Mouse (Mus musculus): Measurements from ENCODE around the gene Ptpn6. TPM values are rescaled to one million over a fixed set of nuclear protein-coding genes. Genes with fewer than 3 reads are reported as not detected.

Gene Ptpn6
- total RNA-seq, 2 experiments from 2014 or later, result 0.61 to 0.87 TPM

DNA sequence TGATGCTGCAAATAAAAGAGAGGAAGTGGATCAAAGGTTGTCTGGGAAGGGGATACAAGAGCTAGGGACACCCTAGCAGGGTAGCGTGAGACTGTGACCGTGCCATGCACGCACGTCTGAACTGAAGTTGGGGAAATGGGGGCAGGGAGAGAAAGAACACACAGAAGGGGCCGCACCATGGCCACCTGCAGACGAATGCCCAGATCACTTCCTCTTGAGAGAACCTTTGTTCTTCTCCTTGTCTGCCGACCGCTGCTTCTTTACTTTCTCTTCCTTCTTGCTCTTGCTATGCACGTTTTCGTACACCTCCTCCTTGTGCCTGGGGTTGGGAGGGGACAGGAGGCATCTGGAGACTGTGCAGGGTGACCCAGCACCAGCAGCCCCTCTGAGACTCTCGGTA is 17.6 kb downstream of the Ptpn6 start:
- DNase-seq, result no peak
- no peak overlapping the region for H3K27ac ChIP-seq
- intact Hi-C loops (cut with DNase I), result no loop called here
- no peak overlapping the region for H3K4me3 ChIP-seq
- no peak for TF ChIP-seq CTCF (IDR thresholded peaks at IDR 0.05)

DNA sequence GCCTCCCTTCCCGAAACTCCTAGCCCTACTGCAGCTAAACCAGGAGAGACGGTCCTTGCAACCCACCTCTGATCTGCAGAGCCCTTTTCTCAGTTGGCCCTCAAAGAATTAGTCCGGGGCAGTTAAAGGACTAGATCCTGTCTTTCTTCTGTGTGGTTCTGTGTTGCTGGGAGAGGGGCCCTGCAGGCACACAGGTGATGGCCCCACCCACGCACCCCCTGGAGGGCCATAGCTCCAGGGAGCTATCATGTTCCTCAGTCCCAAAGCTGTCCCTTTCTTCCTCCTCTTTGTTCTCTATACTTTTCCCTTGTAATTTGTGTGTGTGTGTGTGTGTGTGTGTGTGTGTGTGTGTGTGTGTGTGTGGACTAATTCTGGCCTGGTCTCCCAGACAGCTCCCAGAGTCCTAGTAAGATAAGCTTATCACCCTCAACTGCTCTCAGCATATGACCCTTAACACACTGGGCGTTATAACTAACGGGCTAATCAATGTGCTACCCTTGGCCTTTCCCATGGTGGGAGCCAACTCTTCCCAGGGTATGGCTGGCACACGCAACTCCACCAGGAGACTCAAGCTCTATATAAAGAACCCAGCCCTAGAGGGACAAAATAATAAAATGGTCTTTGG is 19.0 kb downstream of the Ptpn6 start:
- intact Hi-C loops (cut with DNase I), result no loop called here
- no peak for TF ChIP-seq CTCF (IDR thresholded peaks at IDR 0.05)
- H3K27ac ChIP-seq, result no peak overlapping the region
- no peak for DNase-seq
- no peak overlapping the region for H3K4me3 ChIP-seq

DNA sequence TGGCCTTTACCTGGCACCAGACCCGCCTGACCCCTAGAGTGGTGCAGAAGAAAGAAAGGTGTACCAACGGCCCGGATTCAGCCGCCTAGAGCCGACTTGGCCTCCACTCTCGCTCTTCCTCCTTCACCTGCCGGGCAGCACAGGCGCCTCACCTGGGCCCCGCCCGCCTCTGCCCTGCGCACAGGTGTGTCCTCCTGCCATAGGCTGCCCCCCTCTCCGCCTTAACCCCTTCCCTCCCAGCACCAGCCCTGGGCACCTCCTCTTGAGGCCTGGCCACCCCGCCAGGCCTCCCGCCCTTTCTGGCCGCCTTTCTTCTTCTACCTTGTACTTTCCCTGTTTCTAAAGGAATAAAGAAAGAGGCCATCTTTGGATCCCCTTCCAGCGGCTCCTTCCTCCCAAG is 19.8 kb downstream of the Ptpn6 start:
- DNase-seq, result no peak
- intact Hi-C loops (cut with DNase I), result no loop called here
- TF ChIP-seq CTCF (IDR thresholded peaks at IDR 0.05), result no peak
- Histone ChIP-seq H3K4me3 (no peak overlapping the region), H3K27ac (no peak overlapping the region)

DNA sequence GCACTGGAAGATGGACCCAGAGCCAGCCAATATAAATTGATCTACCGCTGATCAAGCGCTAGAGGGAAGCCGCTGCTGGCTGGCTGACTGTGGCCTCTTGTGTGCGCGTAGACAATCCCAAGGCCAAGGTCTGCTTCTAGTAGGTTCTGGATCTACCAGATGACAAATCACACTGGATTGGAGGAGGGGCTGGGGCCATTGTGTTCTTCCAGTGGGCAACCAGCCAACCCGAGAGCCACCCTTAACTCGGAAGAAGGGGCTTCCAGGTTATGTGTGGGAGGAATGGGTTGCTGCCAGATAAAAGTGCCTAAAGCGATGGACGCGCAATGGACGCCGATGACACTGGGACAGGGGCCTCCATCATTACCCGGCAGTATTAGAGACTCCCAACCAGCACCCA is 20.5 kb downstream of the Ptpn6 start:
- DNase-seq, result no peak
- Histone ChIP-seq H3K4me3 (no peak overlapping the region), H3K27ac (no peak overlapping the region)
- TF ChIP-seq CTCF (IDR thresholded peaks at IDR 0.05), result no peak
- intact Hi-C loops (cut with DNase I), result no loop called here

DNA sequence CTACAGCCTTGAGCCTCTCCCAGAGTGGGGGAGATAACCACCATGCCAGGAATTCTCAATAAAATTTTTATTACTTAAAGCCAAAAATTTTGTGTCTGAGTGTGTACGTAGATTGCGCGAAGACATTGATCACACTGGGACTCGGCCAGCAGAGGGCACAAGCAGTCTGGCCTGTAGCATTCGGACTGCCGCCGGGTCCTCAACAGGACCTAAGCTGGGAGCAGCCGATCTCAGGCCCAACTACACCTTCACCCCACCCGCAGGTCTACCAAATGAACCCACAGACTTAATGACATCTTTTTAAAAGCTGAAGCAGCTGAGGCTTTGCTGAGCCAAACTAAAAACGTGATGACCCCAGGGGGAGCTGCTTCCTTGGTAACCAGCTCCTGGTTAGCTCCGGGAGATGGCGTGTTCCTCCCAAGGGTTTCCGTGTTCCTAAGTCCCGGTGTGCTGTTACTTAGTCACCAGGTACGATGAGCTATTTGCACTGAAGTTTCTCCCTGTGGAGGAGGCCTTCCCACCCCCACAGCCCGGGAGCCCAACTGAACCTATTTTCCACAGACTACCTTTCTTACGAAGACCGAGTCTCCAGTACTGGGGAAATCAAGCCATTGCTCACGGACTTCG is 21.5 kb downstream of the Ptpn6 start:
- Histone ChIP-seq H3K27ac (no peak overlapping the region), H3K4me3 (no peak overlapping the region)
- peak; percentile 54 for TF ChIP-seq CTCF (IDR thresholded peaks at IDR 0.05)
- intact Hi-C loops (cut with DNase I), result no loop called here
- DNase-seq, result peak; percentile 57

DNA sequence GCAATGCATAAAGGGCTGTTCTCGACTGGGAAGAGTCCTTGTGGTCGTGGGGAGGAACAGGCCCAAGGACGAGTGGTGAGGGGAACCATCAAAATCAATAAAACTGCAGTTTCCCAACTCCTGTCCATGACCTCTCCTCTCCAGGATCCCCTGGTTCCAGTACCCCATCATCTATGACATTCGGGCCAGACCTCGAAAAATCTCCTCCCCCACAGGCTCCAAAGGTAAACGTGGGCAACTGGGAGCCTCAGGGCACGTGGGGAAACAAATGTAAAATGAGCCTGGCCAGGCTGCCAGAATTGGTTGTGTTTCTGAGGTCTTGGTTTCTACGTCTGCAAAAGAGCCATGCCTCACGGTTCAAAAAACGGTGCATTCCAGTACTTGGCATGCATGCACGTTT is 25.6 kb downstream of the Ptpn6 start:
- TF ChIP-seq CTCF (IDR thresholded peaks at IDR 0.05), result no peak
- DNase-seq, result no peak
- peak overlapping the region; percentile 100 for H3K4me3 ChIP-seq
- intact Hi-C loops (cut with DNase I), result loop anchor here (1.0 to 5.0 kb wide), 4 partner anchors 31 to 324 kb away; partner anchors contain the start of genes Ing4 and Zfp384
- peak overlapping the region; percentile 98 for H3K27ac ChIP-seq

DNA sequence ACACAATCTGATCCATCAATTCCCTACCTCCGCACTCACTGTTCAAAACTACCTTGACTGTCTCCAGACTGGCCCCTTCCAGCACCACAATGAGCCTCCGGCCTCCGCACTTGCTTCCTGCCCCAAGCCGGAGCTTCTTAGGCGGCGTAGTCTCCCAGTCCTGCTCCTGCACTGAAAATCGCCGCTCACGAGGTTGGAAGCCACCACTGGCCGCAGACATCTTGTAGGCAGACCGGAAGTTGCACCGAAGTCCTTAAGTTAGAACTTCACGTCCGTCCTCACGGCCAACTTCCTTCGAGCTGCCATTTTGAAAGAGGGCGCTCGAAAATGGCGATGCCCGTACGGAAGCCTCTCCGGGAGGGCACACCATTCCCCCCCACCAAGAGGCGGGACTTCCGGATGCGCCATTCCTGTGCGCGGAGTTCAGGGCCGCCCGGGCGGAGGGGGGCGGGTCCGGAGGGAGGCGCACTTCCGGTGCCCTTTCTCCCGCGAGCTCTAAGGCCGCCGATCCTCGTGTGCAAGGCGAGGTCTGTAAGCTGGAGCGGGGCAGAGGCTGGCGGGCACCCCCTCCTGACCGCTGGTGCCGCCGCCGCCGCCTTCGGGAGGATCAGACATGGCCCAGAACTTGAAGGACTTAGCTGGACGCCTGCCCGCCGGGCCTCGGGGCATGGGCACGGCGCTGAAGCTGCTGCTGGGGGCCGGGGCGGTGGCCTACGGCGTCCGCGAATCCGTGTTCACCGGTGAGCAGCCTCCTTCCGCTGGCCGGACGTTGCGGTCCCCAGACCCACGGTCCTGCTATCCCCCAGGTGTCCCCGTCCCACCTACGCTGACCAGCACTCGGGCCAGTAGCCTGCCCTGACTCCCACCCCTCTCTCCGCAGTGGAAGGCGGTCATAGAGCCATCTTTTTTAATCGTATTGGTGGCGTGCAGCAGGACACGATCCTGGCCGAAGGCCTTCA is 26.4 kb downstream of the Ptpn6 start, which contains the start of the genes Emg1 and Phb2:
Emg1 (minus strand) TSS at position 355 of the 959 bp plus-strand sequence.
Phb2 (plus strand) TSS at position 513 of the 959 bp plus-strand sequence.
- Histone ChIP-seq H3K4me3 (peak within 1 kb of the TSS; percentile 100), H3K27ac (peak within 1 kb of the TSS; percentile 98)
- intact Hi-C loops (cut with DNase I), result loop anchor here (1.0 to 5.0 kb wide), 4 partner anchors 32 to 325 kb away; partner anchors contain the start of genes Ing4 and Zfp384
- no peak; the same call in 1 of the 2 replicates for TF ChIP-seq CTCF (IDR thresholded peaks at IDR 0.05)
- DNase-seq, result peak; percentile 99

DNA sequence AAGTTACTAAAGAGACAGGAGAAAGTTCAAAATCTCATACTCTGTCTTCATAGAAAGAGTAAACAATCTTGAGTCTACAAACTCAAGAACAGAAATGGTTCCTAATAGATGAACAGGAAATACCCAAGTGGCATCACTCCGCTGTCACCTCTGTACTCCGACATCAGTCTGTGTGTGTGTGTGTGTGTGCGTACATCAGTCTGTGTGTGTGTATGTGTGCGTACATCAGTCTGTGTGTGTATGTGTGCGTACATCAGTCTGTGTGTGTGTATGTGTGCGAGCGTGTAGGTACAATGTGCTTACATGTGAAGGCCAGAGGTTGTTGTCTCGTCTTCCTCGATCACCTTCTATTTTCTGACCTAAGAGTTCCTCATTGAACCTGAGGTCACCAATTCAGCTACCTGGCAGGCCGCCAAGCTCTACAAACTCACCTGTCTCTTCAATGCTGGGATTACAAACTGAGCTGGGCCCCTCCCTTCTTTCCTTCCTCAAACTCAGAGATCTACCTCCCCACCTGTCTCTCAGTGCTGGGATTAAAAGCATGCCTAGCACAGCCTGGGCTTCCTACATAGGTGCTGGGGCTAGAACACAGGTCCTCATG is 30.1 kb downstream of the Ptpn6 start:
- intact Hi-C loops (cut with DNase I), result no loop called here
- DNase-seq, result no peak
- H3K27ac ChIP-seq, result no peak overlapping the region
- H3K4me3 ChIP-seq, result no peak overlapping the region
- no peak for TF ChIP-seq CTCF (IDR thresholded peaks at IDR 0.05)

DNA sequence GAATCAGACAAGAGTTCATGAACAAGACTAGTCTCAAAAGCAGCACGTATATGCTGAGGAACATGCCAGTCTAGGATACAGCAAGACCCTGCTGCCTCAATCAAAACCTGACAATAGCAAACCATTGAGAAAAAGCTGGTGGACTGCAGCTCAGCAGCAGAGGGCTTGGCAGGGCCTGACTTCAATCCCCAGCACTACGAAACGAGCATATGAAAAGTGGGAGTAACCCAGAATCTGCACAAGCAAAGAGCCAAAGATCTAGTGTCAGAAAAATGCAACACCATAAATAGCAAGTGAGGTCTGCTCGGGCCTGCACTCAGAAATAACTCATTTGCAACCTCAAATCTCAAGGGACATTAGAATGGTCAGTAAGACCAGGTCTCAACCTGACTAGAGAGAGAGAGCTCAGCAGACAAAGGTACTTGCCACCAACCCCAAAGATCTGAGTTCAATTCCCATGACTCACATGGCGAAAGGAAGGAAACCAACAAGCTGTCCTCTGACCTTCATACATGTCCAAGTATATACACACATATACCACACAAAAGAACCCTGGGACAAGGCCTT is 32.4 kb downstream of the Ptpn6 start:
- intact Hi-C loops (cut with DNase I), result no loop called here
- H3K27ac ChIP-seq, result peak overlapping the region; percentile 25; the same call in 1 of the 2 replicates
- H3K4me3 ChIP-seq, result no peak overlapping the region
- TF ChIP-seq CTCF (IDR thresholded peaks at IDR 0.05), result no peak
- no peak for DNase-seq

DNA sequence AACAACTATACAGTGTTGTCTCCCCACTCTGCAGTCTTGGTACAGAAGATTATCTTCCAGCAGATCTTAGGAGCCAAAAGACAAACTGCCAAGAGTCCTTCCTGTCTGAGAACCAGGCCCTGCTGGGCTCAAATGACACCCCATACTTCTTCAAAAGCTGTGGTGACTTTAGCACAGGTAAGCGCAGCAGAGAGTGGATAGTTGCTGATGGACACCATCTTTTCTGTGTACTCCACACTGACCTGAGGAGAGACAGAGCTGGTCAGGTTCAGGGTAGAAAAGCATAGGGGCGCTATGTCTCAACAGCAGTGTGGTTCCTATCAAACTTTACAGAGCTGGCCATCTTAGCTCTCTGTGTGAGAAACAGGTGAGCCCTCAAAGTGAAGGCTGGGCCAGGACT is 34.1 kb downstream of the Ptpn6 start:
- H3K27ac ChIP-seq, result no peak overlapping the region
- TF ChIP-seq CTCF (IDR thresholded peaks at IDR 0.05), result no peak
- intact Hi-C loops (cut with DNase I), result loop anchor here (5.0 kb wide), 1 partner anchor 42 kb away; the partner anchor contains the start of gene Lpcat3

DNA sequence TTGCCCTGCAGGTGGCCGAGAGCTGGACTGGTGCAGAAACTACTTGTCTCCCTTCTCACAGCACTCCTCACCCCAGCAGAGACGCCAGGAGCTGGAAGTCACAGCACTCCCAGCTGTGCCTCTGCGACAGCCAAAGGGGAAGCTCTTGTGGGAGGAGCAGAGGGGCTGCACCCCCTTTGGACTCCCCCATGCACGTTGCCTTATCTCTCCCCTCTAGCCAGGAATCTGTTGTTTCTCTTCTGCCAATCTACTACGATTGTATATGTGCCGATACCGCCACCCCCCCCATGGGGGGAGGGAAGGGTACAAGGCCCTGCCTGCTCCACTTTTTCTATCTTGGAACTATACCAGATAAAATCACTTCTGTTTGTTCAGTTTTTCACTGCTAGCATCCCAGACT is 34.7 kb downstream of the Ptpn6 start:
- no peak for DNase-seq
- TF ChIP-seq CTCF (IDR thresholded peaks at IDR 0.05), result no peak
- intact Hi-C loops (cut with DNase I), result loop anchor here (5.0 kb wide), 1 partner anchor 41 kb away; the partner anchor contains the start of gene Lpcat3
- H3K27ac ChIP-seq, result no peak overlapping the region
- H3K4me3 ChIP-seq, result no peak overlapping the region

More for the DNA sequence above, 34.1 kb downstream of the Ptpn6 start:
- H3K4me3 ChIP-seq, result no peak overlapping the region
- no peak for DNase-seq

DNA sequence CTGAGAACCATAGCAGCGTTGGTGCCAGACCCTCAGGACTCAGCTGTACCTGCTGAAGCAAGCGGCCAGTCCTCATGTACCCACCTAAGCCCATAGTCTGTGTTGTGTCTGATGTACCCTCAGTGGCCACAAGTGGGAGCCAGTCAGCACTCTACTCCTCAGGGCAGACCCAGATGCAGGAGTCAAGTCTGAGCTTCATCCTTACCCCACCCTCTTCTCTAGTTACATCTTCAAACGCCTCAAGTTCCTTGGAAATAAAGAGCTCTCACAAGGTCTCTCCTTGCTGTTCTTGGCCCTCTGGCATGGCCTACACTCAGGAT is 35.8 kb downstream of the Ptpn6 start:
- Histone ChIP-seq H3K4me3 (no peak overlapping the region), H3K27ac (no peak overlapping the region)
- DNase-seq, result peak; percentile 74
- intact Hi-C loops (cut with DNase I), result loop anchor here (5.0 kb wide), 1 partner anchor 40 kb away; the partner anchor contains the start of gene Lpcat3
- peak; percentile 80 for TF ChIP-seq CTCF (IDR thresholded peaks at IDR 0.05)
